Mouse (Mus musculus) erythroblast, embryonic 14.5 days (primary cell): ENCODE results near the gene Zfp428.

Experiments used
- GATA1 ChIP-seq: IDR thresholded peaks from 2 replicates; pipeline ENCODE4 v1.6.1; 2012; ENCODE audit warnings: low read length, inconsistent platforms, mixed read lengths
- TAL1 ChIP-seq: IDR thresholded peaks from 3 replicates; pipeline ENCODE4 v1.6.1; 2012; ENCODE audit warnings: low read length, inconsistent platforms, mixed read lengths

- TF ChIP-seq GATA1 (no peak), TAL1 (no peak)
Measured at GRCm38 (mm10) chr7:24486654-24487130, 20.1 kb upstream of the Zfp428 start.
